Mouse (Mus musculus) right cerebral cortex, postnatal 36 days (tissue): ENCODE measurements at regions not wholly inside any gene's neighbourhood (a gene's known extent, or its start where the extent isn't known, plus 50 kb on each side); places are given as distances from the start of the nearest gene placed in this dataset.

Experiments used
- DNase-seq, 2 experiments: peaks; one replicate each; pipeline ENCODE4 v3.0.0; 2022; ENCODE audit warnings: low spot score in 2 of 2, mixed read lengths in 1 of 2

- peak in 1 of 2 experiments; percentile 49 for DNase-seq
These were observed 98.2 kb upstream of the Selenok start for GRCm38 (mm10) chr14:29869930-29870329.

DNA sequence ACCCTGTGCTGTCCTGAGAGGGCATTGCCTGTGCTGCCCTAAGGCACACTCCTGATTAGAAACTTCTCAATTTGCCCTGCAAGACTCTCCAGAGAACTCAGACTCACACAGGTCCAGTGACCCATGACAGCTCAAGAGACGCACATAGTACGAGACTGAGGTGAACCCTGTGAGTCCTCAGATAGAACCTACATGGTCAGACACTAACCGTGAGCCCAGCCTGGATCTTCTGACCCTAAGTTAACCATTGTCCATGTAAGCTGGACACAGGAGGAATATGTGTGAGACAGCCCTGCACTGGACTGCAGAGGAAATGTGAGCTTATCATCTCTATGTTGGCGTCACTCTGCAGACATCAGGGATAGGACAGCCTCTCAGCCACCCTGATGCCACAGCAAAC lies 91.4 kb upstream of the Selenok start:
- no peak for DNase-seq

- peak; percentile 36 to 81 for DNase-seq
These were observed 90.3 kb upstream of the Selenok start for GRCm38 (mm10) chr14:29877671-29878422.

GRCm38 (mm10) chr14:29878423-29878800 lies 89.7 kb upstream of the Selenok start:
- no peak for DNase-seq

DNA sequence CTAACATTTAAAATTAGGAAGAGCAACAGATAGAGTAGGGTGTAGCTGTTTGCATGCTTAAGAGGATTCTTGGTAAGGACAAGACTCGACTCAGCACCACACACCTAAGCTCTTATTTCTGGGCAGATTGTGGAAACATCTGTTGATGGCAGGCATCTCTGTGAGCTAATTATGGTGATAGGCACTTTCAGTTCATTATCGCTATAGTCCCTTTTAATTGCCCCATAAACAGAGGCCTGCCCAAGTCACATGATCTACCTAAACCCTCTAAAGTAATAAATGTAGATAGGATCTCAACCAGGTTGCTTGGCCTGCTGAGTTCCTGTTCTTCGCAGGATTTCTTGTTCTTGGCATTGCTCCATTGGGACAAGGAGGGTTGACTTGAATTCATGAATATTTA lies 88.8 kb upstream of the Selenok start:
- no peak for DNase-seq

GRCm38 (mm10) chr14:29882666-29883344 lies 85.3 kb upstream of the Selenok start:
- DNase-seq, result peak; percentile 42 to 58

DNA sequence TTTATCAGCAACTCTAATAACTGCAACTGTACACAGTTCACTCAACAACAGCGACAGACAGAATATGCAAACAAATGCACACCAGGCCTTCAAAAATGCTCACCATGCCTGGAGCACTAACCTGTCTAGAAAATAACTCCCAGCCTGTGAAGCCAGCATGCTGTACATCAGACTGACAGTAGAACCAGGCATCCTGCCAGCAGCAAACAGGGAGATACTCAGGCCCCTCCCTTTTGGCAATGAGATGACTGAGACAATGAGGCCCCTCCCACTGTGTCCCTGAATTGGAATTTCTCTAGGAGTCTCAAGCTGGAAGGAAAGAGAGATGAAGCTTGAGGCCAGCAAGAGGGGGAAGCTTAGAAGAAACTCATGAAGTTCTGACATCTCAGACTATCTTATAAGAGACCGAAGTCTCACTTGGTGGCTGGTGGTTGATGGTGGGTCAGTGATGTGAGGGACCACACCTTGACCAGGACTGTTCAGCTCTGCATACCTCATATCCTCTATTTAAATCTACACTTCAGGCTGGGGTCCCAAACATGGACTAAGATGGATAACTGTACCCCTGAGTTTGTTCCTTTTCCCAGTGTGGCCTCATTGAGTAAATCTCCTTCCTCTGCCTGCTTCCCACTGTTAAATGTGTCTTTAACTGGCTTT lies 72.6 kb upstream of the Selenok start:
- DNase-seq, result peak in 1 of 2 experiments; percentile 10

GRCm38 (mm10) chr14:29895989-29896675 lies 72.0 kb upstream of the Selenok start:
- DNase-seq, result peak; percentile 6 to 20

GRCm38 (mm10) chr14:29900931-29901330 lies 67.2 kb upstream of the Selenok start:
- DNase-seq, result no peak

DNA sequence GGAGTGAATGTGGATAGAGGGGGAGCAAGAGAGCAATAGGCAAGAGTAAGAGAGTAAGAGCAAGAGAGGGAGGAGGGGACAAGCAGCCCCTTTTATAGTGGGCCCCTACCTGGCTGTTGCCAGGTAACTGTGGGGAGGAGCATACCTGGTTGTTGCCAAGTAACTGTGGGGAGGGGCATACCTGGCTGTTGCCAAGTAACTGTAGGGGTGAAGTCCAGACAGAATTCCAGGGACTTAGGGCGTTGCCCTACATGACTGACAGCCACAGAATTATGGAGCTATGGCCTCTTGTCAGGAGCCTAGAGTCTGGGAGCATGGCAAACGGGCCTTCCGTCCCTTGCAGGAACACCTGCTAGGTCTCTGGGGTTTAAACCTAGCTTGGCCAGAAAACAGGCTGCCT lies 64.5 kb upstream of the Selenok start:
- no peak for DNase-seq

- no peak for DNase-seq
These were observed 63.3 kb upstream of the Selenok start for GRCm38 (mm10) chr14:29904856-29905255.

DNA sequence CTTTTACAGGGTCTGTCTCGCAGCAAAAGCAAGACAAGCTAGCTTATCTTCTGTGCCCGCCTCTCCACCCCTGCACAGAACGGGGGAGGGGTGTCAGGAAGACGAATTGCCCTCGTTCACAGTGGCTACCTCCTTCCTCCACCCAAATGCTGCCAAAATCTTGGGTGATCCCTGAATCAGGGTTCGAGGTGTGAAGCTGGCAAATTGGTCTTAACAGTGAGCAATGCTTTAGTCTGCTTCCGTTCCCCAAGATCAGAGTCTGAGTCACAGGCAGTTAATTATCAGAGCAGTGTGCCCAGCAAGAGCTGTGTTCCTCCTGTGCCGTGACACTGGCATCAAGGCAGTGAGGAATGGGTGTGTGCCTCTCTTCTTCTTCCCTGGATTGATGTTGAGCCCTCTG lies 58.4 kb upstream of the Selenok start:
- no peak for DNase-seq
